Mouse (Mus musculus): Measurements from ENCODE around the gene Prrc2a.

Gene Prrc2a

GRCm38 (mm10) chr17:35103221-35103690, 61.4 kb downstream of the Prrc2a start:
- DNase-seq (ENCODE audit: low spot score in 2 of 2), result peak in 1 of 2 experiments; percentile 52

- no peak for DNase-seq (ENCODE audit: low spot score in 2 of 2)
Measured at GRCm38 (mm10) chr17:35102299-35102698, 62.4 kb downstream of the Prrc2a start.

DNA sequence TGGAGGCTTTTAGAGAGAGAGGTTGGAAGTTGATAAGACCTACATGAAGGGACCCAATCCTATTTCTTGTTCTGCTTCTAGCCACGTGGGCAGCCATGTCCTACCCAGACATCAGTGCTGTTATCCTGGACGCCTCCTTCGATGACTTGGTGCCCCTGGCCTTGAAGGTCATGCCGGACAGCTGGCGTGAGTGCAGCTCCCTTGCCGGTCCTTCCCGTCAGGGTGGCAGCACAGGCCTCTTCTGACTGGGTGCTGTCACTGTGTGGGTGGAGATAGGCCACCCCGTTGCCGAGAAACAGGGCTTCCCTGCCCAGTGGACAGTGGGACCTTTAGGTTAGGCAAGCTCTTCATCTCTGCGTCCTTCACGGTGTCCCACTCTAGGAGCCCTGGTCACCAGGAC, 63.5 kb downstream of the Prrc2a start:
- peak in 1 of 2 experiments; percentile 12 for DNase-seq (ENCODE audit: low spot score in 2 of 2)

- no peak for DNase-seq (ENCODE audit: low spot score in 2 of 2)
Measured at GRCm38 (mm10) chr17:35100196-35100765, 64.4 kb downstream of the Prrc2a start.

Data from spleen, postnatal 4 days (tissue).